Mouse (Mus musculus) kidney, embryonic 14.5 days (tissue): ENCODE results near the gene Ndufb7. TPM values are rescaled to one million over a fixed set of nuclear protein-coding genes. Genes with fewer than 3 reads are reported as not detected.
"Not testable (repeated sequence)": the region's sequence is repeated elsewhere in the genome, so short reads cannot be mapped to it uniquely, and the experiment has no call there.

Experiments used
- ATAC-seq: fragments of 200-750 bp; cut with Nextera tagmentation; 2 replicates; pipeline ENCODE4 v1.8.0; 2017; ENCODE audit warnings: moderate number of reproducible peaks, mild to moderate bottlenecking, moderate TSS enrichment, moderate library complexity; ENCODE audit not compliant: low FRiP score, low TSS enrichment
- H3K27ac ChIP-seq: fragments of 300-500 bp; sonication (generic); 2 replicates; pipeline ENCODE4 v1.5.1; 2014; ENCODE audit warnings: low read depth, mild to moderate bottlenecking, low read length, moderate library complexity, mixed read lengths
- H3K27me3 ChIP-seq: fragments of 300-500 bp; sonication (generic); 2 replicates; pipeline ENCODE4 v1.6.1; 2014; ENCODE audit warnings: mild to moderate bottlenecking, low read length; ENCODE audit not compliant: control insufficient read depth, insufficient read depth
- H3K36me3 ChIP-seq: fragments of 300-500 bp; sonication (generic); 2 replicates; pipeline ENCODE4 v1.6.1; 2014; ENCODE audit warnings: low read length, mixed read lengths; ENCODE audit not compliant: control insufficient read depth, insufficient read depth
- H3K4me1 ChIP-seq: fragments of 300-500 bp; sonication (generic); 2 replicates; pipeline ENCODE4 v1.6.1; 2014; ENCODE audit warnings: low read length, mixed read lengths; ENCODE audit not compliant: control insufficient read depth, insufficient read depth
- H3K4me2 ChIP-seq: fragments of 300-500 bp; sonication (generic); replicated peaks from 2 replicates; pipeline ENCODE4 v1.6.1; 2014; ENCODE audit warnings: low read depth, mild to moderate bottlenecking, low read length
- H3K4me3 ChIP-seq: fragments of 300-500 bp; sonication (generic); 2 replicates; pipeline ENCODE4 v1.5.1; 2014; ENCODE audit warnings: mild to moderate bottlenecking, low read length
- H3K9ac ChIP-seq: fragments of 300-500 bp; sonication (generic); 2 replicates; pipeline ENCODE4 v1.6.1; 2014; ENCODE audit warnings: low read depth, mild to moderate bottlenecking, low read length, moderate library complexity
- H3K9me3 ChIP-seq: fragments of 300-500 bp; sonication (generic); 2 replicates; pipeline ENCODE4 v1.6.1; 2016; ENCODE audit warnings: low read length; ENCODE audit not compliant: control insufficient read depth
- WGBS: fragments of 180-500 bp; shearing (Covaris S2); extraction: QIAGEN DNeasy Blood & Tissue Kit; methylation state at CpG from one replicate; pipeline ENCODE4 v1.1.7; 2014; 5-methylcytosine and 5-hydroxymethylcytosine counted together
- polyA plus RNA-seq: library from polyadenylated mRNA; unstranded; fragments of >200 nt; fragmentation: Nextera tagmentation; extraction: Ambion mirVana; gene quantifications from 2 replicates; pipeline ENCODE4 v1.2.1, GENCODE M21; 2014

The Ndufb7 gene
- 348 and 423 TPM in 2 replicates for polyA plus RNA-seq

- peak; percentile 87 for ATAC-seq
- WGBS: under 1% methylated on average over 48 of the region's 48 CpGs
- peak within 1 kb of the TSS; percentile 61; the same call in 1 of the 2 replicates for H3K27ac ChIP-seq
Observed at GRCm38 (mm10) chr8:83566469-83567395, at the start of gene Ndufb7. Gene Ndufb7 (plus strand): TSS chr8:83566671.

GRCm38 (mm10) chr8:83520432-83520831, 46.0 kb upstream of the Ndufb7 start:
- Histone ChIP-seq H3K4me3 (no peak overlapping the region), H3K4me2 (no peak overlapping the region), H3K4me1 (no peaks in the 10 kb centered on the region), H3K9me3 (no peaks in the 10 kb centered on the region), H3K36me3 (no peaks in the 10 kb centered on the region), H3K27ac (no peak overlapping the region), H3K27me3 (no peaks in the 10 kb centered on the region), H3K9ac (no peak overlapping the region)
- no peak for ATAC-seq
- WGBS: 72% methylated on average over 3 of the region's 3 CpGs

More at GRCm38 (mm10) chr8:83566469-83567395, at the start of gene Ndufb7:
- peak within 1 kb of the TSS; percentile 73 for H3K4me2 ChIP-seq
- peak within 1 kb of the TSS; percentile 82 for H3K4me3 ChIP-seq
- H3K4me1 ChIP-seq: peaks cover 8% of the 10 kb centered on the region; the same call in 1 of the 2 replicates
- no peaks in the 10 kb centered on the region for H3K9me3 ChIP-seq
- no peaks in the 10 kb centered on the region for H3K27me3 ChIP-seq
- H3K36me3 ChIP-seq: peaks cover 20% of the 10 kb centered on the region
- peak within 1 kb of the TSS; percentile 80 for H3K9ac ChIP-seq

DNA sequence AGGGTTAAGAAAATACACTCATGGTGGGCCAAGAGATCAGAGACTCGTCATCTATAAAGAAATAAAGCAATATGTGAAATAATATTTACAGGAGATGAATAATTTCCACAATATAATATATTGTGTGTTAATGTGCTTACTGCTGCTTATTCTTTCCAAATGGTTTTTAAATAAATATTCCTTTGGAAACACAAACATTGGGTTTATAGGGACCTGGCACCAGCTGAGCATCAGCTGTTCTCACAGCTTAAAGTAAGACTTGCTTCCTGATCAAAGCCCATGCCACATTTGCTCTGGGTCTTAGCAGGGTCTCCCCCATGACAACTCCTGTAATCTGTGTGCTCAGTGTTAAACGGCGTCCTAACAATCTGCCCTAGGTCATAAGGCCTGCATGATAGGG, 45.6 kb upstream of the Ndufb7 start:
- H3K36me3 ChIP-seq, H3K27me3 ChIP-seq, H3K4me2 ChIP-seq, H3K4me3 ChIP-seq, H3K9ac ChIP-seq, H3K9me3 ChIP-seq, H3K4me1 ChIP-seq, H3K27ac ChIP-seq, ATAC-seq: not testable (repeated sequence)
- WGBS: 77% methylated on average over 3 of the region's 3 CpGs

GRCm38 (mm10) chr8:83521310-83521709, 45.2 kb upstream of the Ndufb7 start:
- ATAC-seq: no peak
- Histone ChIP-seq H3K9me3 (no peaks in the 10 kb centered on the region), H3K36me3 (no peaks in the 10 kb centered on the region), H3K27me3 (no peaks in the 10 kb centered on the region), H3K4me3 (no peak overlapping the region), H3K9ac (no peak overlapping the region), H3K4me2 (no peak overlapping the region), H3K27ac (no peak overlapping the region), H3K4me1 (no peaks in the 10 kb centered on the region)
- WGBS: 36% methylated on average over 1 of the region's 1 CpGs

GRCm38 (mm10) chr8:83534802-83535201, 31.7 kb upstream of the Ndufb7 start:
- Histone ChIP-seq H3K9me3 (no peaks in the 10 kb centered on the region), H3K4me1 (no peaks in the 10 kb centered on the region), H3K4me3 (no peak overlapping the region), H3K9ac (no peak overlapping the region), H3K36me3 (no peaks in the 10 kb centered on the region), H3K4me2 (no peak overlapping the region), H3K27me3 (no peaks in the 10 kb centered on the region), H3K27ac (no peak overlapping the region)
- WGBS: 82% methylated on average over 2 of the region's 2 CpGs
- no peak for ATAC-seq

DNA sequence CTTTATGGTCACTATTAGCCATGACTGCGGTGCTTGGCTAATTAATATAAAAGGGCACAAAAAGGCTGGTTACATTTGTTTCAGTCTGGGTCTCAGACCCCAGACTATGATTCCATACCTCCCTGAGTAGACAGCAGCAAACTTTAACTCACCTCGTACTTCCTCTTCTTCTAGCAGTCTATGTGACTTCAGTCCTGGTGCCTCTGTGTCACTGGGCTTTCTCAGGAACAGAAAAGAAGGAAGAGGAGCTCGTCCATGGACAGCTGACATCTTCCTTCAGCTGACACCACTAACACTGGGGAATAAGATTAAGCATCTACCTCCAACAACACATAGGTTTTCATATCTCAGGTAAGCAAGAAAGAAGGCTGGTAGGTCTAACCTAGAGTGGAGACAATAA, 30.7 kb upstream of the Ndufb7 start, which contains the start of gene Olfr370:
Gene Olfr370 (plus strand): TSS at position 45 of the 400 bp plus-strand sequence.
- H3K4me2 ChIP-seq: no peak within 1 kb of the TSS
- no peak for ATAC-seq
- H3K27me3 ChIP-seq: no peaks in the 10 kb centered on the region
- H3K4me1 ChIP-seq: no peaks in the 10 kb centered on the region
- H3K36me3 ChIP-seq: no peaks in the 10 kb centered on the region
- H3K9ac ChIP-seq: no peak within 1 kb of the TSS
- H3K4me3 ChIP-seq: no peak within 1 kb of the TSS
- H3K27ac ChIP-seq: no peak within 1 kb of the TSS
- 79% methylated on average over 3 of the region's 3 CpGs for WGBS
- H3K9me3 ChIP-seq: no peaks in the 10 kb centered on the region

DNA sequence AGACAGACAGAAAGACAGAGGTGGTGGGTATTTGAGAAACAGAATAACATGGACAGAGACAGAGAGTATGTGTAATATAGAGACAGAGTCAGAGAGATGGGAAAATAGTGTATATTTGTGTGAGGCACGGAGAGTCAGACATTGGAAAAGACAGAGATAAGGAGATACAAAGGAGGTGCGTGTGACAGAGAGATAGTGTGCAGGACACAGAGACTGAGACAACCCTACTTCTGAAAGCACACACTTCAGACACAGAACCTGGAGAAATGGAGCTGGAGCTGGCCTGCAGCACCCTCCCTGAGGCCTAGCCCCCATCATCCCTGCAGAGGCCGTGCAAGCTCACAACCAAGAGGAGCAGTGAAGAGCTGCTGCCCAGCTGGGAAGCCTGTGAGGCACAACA, 3.8 kb upstream of the Ndufb7 start:
- no peak overlapping the region for H3K4me3 ChIP-seq
- WGBS: 76% methylated on average over 3 of the region's 3 CpGs
- no peak overlapping the region for H3K27ac ChIP-seq
- H3K4me1 ChIP-seq: peaks cover 4% of the 10 kb centered on the region; the same call in 1 of the 2 replicates
- H3K9me3 ChIP-seq: no peaks in the 10 kb centered on the region
- no peak overlapping the region for H3K4me2 ChIP-seq
- no peak for ATAC-seq
- H3K27me3 ChIP-seq: no peaks in the 10 kb centered on the region
- H3K9ac ChIP-seq: no peak overlapping the region
- H3K36me3 ChIP-seq: no peaks in the 10 kb centered on the region

DNA sequence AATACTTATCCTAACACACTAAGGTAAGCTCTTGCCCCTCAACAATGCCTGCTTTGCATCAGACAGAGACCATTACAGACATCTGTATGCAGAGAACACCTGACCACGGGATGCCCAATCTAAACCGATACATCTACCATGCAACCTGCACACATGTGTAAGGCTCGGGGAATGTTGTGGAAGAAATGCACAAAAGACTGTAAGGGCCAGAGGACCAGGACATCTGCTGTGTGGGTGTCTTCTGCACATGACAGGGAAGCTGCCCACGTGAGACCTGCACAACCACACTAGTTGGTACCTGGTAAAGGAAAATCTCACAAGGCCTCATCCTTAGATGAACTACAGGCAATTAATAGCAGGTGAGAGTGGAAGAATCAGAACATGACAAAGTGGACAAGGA, 3.2 kb upstream of the Ndufb7 start:
- Histone ChIP-seq H3K9ac (no peak overlapping the region), H3K4me1 (peaks cover 8% of the 10 kb centered on the region; the same call in 1 of the 2 replicates), H3K27me3 (no peaks in the 10 kb centered on the region), H3K27ac (no peak overlapping the region), H3K9me3 (no peaks in the 10 kb centered on the region), H3K4me2 (no peak overlapping the region), H3K36me3 (no peaks in the 10 kb centered on the region), H3K4me3 (no peak overlapping the region)
- 77% methylated on average over 4 of the region's 4 CpGs for WGBS
- no peak for ATAC-seq

DNA sequence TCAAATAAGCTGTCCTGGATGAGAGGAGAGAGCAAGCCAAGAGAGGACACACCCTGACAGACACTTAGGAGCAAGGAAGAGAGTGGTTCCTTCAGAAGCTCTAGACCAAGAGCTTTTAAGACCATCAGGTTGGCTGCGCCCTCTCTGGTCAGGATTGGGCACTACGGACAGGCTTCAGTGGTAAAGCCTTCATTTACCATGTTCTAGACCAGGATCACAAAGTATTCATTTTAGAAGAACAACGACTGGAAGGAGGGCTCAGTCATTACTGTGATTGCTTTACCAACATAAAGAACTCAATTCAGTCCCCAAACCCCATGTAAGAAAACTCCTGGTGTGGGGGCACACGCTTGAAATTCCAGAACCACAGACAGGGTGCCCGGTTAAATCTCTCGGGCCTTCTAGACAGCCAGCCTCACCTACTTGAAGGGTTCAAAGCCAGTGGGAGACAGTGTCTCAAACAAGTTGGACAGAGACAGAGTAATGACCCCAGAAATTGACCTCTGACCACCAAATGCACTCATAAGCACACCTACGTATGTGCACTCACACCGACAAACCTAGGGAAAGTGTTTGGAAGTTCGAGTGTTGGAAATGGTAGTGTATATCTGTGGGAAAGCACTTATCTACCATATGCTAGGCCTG, 618 bp upstream of the Ndufb7 start:
- H3K4me2 ChIP-seq: no peak overlapping the region
- ATAC-seq: peak; percentile 1; the same call in 1 of the 2 replicates
- H3K27me3 ChIP-seq: no peaks in the 10 kb centered on the region
- 76% methylated on average over 9 of the region's 9 CpGs for WGBS
- H3K9ac ChIP-seq: no peak overlapping the region
- peaks cover 13% of the 10 kb centered on the region for H3K36me3 ChIP-seq
- H3K4me1 ChIP-seq: peaks cover 8% of the 10 kb centered on the region; the same call in 1 of the 2 replicates
- H3K9me3 ChIP-seq: no peaks in the 10 kb centered on the region
- H3K27ac ChIP-seq: no peak overlapping the region
- peak overlapping the region; percentile 82 for H3K4me3 ChIP-seq
